Mouse (Mus musculus): ENCODE results near the gene Coq4. TPM values are rescaled to one million over a fixed set of nuclear protein-coding genes. Genes with fewer than 3 reads are reported as not detected.

Coq4 gene
- polyA plus RNA-seq, 1 experiment from 2014 or later, result 13.1 TPM

- Histone ChIP-seq H3K27me3 (replicated peaks; ENCODE audit: insufficient read depth, low read length) (0 out of 2 replicates have a peak, but pooled peaks cover 5% of the 10 kb centered on the region), H3K9ac (replicated peaks; ENCODE audit: low read depth) (no peak overlapping the region), H3K36me3 (ENCODE audit: insufficient read depth, low read length) (peaks cover 27% of the 10 kb centered on the region; the same call in 1 of the 2 replicates), H3K27ac (ENCODE audit: low read length) (no peak overlapping the region), H3K4me2 (replicated peaks; ENCODE audit: low read depth, low read length) (no peak overlapping the region), H3K4me3 (ENCODE audit: low read depth, low read length) (no peak overlapping the region), H3K4me1 (ENCODE audit: insufficient read depth, low read depth, low read length) (no peaks in the 10 kb centered on the region), H3K9me3 (ENCODE audit: low read length) (no peaks in the 10 kb centered on the region)
- ATAC-seq (no peak), DNase-seq (ENCODE audit: low spot score) (no peak)
- 45% methylated on average over 4 of the region's 4 CpGs for WGBS
- TF ChIP-seq EP300 (IDR thresholded peaks at IDR 0.05) (no peak), CTCF (IDR thresholded peaks at IDR 0.05) (no peak)
These were observed 52.2 kb downstream of the Coq4 start for GRCm38 (mm10) chr2:29839460-29839859.

- no peaks in the 10 kb centered on the region for H3K4me1 ChIP-seq (ENCODE audit: insufficient read depth, low read depth, low read length)
- TF ChIP-seq CTCF (IDR thresholded peaks at IDR 0.05) (no peak), EP300 (IDR thresholded peaks at IDR 0.05) (no peak)
- H3K36me3 ChIP-seq (ENCODE audit: insufficient read depth, low read length), result peaks cover 25% of the 10 kb centered on the region; the same call in 1 of the 2 replicates
- no peak overlapping the region for H3K9ac ChIP-seq (replicated peaks; ENCODE audit: low read depth)
- H3K27me3 ChIP-seq (replicated peaks; ENCODE audit: insufficient read depth, low read length), result peaks cover 30% of the 10 kb centered on the region
- ATAC-seq (no peak), DNase-seq (ENCODE audit: low spot score) (no peak)
- WGBS, result 80% methylated on average over 9 of the region's 9 CpGs
- no peak overlapping the region for H3K27ac ChIP-seq (ENCODE audit: low read length)
- H3K4me3 ChIP-seq (ENCODE audit: low read depth, low read length), result no peak overlapping the region
- no peaks in the 10 kb centered on the region for H3K9me3 ChIP-seq (ENCODE audit: low read length)
- H3K4me2 ChIP-seq (replicated peaks; ENCODE audit: low read depth, low read length), result no peak overlapping the region
These were observed 56.2 kb downstream of the Coq4 start for GRCm38 (mm10) chr2:29843231-29844105.

- 83% methylated on average over 2 of the region's 2 CpGs for WGBS
- H3K27me3 ChIP-seq (replicated peaks; ENCODE audit: insufficient read depth, low read length), result peaks cover 30% of the 10 kb centered on the region
- DNase-seq (ENCODE audit: low spot score), result no peak
- no peaks in the 10 kb centered on the region for H3K9me3 ChIP-seq (ENCODE audit: low read length)
- TF ChIP-seq EP300 (IDR thresholded peaks at IDR 0.05) (no peak), CTCF (IDR thresholded peaks at IDR 0.05) (no peak)
- H3K9ac ChIP-seq (replicated peaks; ENCODE audit: low read depth), result no peak overlapping the region
- no peak overlapping the region for H3K4me3 ChIP-seq (ENCODE audit: low read depth, low read length)
- ATAC-seq, result no peak
- H3K27ac ChIP-seq (ENCODE audit: low read length), result no peak overlapping the region
- H3K36me3 ChIP-seq (ENCODE audit: insufficient read depth, low read length), result peaks cover 25% of the 10 kb centered on the region; the same call in 1 of the 2 replicates
- H3K4me2 ChIP-seq (replicated peaks; ENCODE audit: low read depth, low read length), result no peak overlapping the region
- H3K4me1 ChIP-seq (ENCODE audit: insufficient read depth, low read depth, low read length), result no peaks in the 10 kb centered on the region
These were observed 56.8 kb downstream of the Coq4 start for GRCm38 (mm10) chr2:29844115-29844514.

- Histone ChIP-seq H3K27ac (ENCODE audit: low read length) (no peak overlapping the region), H3K27me3 (replicated peaks; ENCODE audit: insufficient read depth, low read length) (peaks cover 30% of the 10 kb centered on the region), H3K9ac (replicated peaks; ENCODE audit: low read depth) (no peak overlapping the region), H3K4me3 (ENCODE audit: low read depth, low read length) (no peak overlapping the region), H3K4me1 (ENCODE audit: insufficient read depth, low read depth, low read length) (no peaks in the 10 kb centered on the region), H3K9me3 (ENCODE audit: low read length) (no peaks in the 10 kb centered on the region), H3K4me2 (replicated peaks; ENCODE audit: low read depth, low read length) (no peak overlapping the region), H3K36me3 (ENCODE audit: insufficient read depth, low read length) (peaks cover 25% of the 10 kb centered on the region; the same call in 1 of the 2 replicates)
- WGBS, result 40% methylated on average over 3 of the region's 3 CpGs
- TF ChIP-seq EP300 (IDR thresholded peaks at IDR 0.05) (no peak), CTCF (IDR thresholded peaks at IDR 0.05) (no peak)
- ATAC-seq (no peak), DNase-seq (ENCODE audit: low spot score) (no peak)
These were observed 57.4 kb downstream of the Coq4 start for GRCm38 (mm10) chr2:29844661-29845060.

GRCm38 (mm10) chr2:29845636-29846035 is 58.3 kb downstream of the Coq4 start:
- no peak for ATAC-seq
- Histone ChIP-seq H3K4me1 (ENCODE audit: insufficient read depth, low read depth, low read length) (no peaks in the 10 kb centered on the region), H3K36me3 (ENCODE audit: insufficient read depth, low read length) (peaks cover 25% of the 10 kb centered on the region; the same call in 1 of the 2 replicates), H3K9me3 (ENCODE audit: low read length) (no peaks in the 10 kb centered on the region), H3K4me2 (replicated peaks; ENCODE audit: low read depth, low read length) (no peak overlapping the region), H3K9ac (replicated peaks; ENCODE audit: low read depth) (no peak overlapping the region), H3K4me3 (ENCODE audit: low read depth, low read length) (no peak overlapping the region), H3K27ac (ENCODE audit: low read length) (no peak overlapping the region), H3K27me3 (replicated peaks; ENCODE audit: insufficient read depth, low read length) (peaks cover 30% of the 10 kb centered on the region)
- WGBS, result 37% methylated on average over 25 of the region's 25 CpGs
- no peak for DNase-seq (ENCODE audit: low spot score)
- TF ChIP-seq EP300 (IDR thresholded peaks at IDR 0.05), result no peak
- no peak for TF ChIP-seq CTCF (IDR thresholded peaks at IDR 0.05)

GRCm38 (mm10) chr2:29846061-29846853 is 59.0 kb downstream of the Coq4 start:
- DNase-seq (ENCODE audit: low spot score), result no peak
- H3K9me3 ChIP-seq (ENCODE audit: low read length), result no peaks in the 10 kb centered on the region
- peaks cover 30% of the 10 kb centered on the region for H3K27me3 ChIP-seq (replicated peaks; ENCODE audit: insufficient read depth, low read length)
- TF ChIP-seq EP300 (IDR thresholded peaks at IDR 0.05) (no peak), CTCF (IDR thresholded peaks at IDR 0.05) (no peak)
- H3K27ac ChIP-seq (ENCODE audit: low read length), result no peak overlapping the region
- no peaks in the 10 kb centered on the region for H3K4me1 ChIP-seq (ENCODE audit: insufficient read depth, low read depth, low read length)
- no peak overlapping the region for H3K9ac ChIP-seq (replicated peaks; ENCODE audit: low read depth)
- H3K4me3 ChIP-seq (ENCODE audit: low read depth, low read length), result no peak overlapping the region
- no peak overlapping the region for H3K4me2 ChIP-seq (replicated peaks; ENCODE audit: low read depth, low read length)
- 17% methylated on average over 44 of the region's 47 CpGs for WGBS
- no peak for ATAC-seq
- H3K36me3 ChIP-seq (ENCODE audit: insufficient read depth, low read length), result peaks cover 23% of the 10 kb centered on the region; the same call in 1 of the 2 replicates

Data from lung, postnatal 0 days (tissue).